Mouse (Mus musculus): Measurements from ENCODE around the gene Osr1. TPM values are rescaled to one million over a fixed set of nuclear protein-coding genes. Genes with fewer than 3 reads are reported as not detected.

The Osr1 gene
- polyA plus RNA-seq, 1 experiment from 2014 or later = 46.8 TPM

- peak overlapping the region; percentile 67; the same call in 1 of the 2 replicates for H3K4me2 ChIP-seq (ENCODE audit: low read depth, low read length)
- H3K36me3 ChIP-seq (replicated peaks; ENCODE audit: control insufficient read depth, insufficient read depth, low read depth, low read length) = no peaks in the 10 kb centered on the region
- ATAC-seq (replicated peaks; ENCODE audit: insufficient number of reproducible peaks, low FRiP score, low TSS enrichment, low read depth) (no peak), DNase-seq (ENCODE audit: low spot score) (peak; percentile 34)
- 3% methylated on average over 21 of the region's 21 CpGs for WGBS
- peaks cover 6% of the 10 kb centered on the region for H3K4me1 ChIP-seq (ENCODE audit: control insufficient read depth, insufficient read depth, low read length)
- peaks cover 56% of the 10 kb centered on the region for H3K27me3 ChIP-seq (ENCODE audit: control insufficient read depth, insufficient read depth, low read length)
- no peak overlapping the region for H3K27ac ChIP-seq (replicated peaks; ENCODE audit: low read depth, low read length)
- peak overlapping the region; percentile 59 for H3K4me3 ChIP-seq (ENCODE audit: low read depth, low read length)
- H3K9ac ChIP-seq (replicated peaks; ENCODE audit: low read length) = peak overlapping the region; percentile 70
- H3K9me3 ChIP-seq (replicated peaks; ENCODE audit: control insufficient read depth, low read length) = no peaks in the 10 kb centered on the region
These were observed 5.5 kb downstream of the Osr1 start for GRCm38 (mm10) chr12:9575158-9576042.

- WGBS = 1% methylated on average over 18 of the region's 18 CpGs
- Histone ChIP-seq H3K4me1 (ENCODE audit: control insufficient read depth, insufficient read depth, low read length) (peaks cover 8% of the 10 kb centered on the region), H3K4me2 (ENCODE audit: low read depth, low read length) (peak overlapping the region; percentile 49), H3K27me3 (ENCODE audit: control insufficient read depth, insufficient read depth, low read length) (peaks cover 57% of the 10 kb centered on the region), H3K4me3 (ENCODE audit: low read depth, low read length) (peak overlapping the region; percentile 59), H3K9me3 (replicated peaks; ENCODE audit: control insufficient read depth, low read length) (no peaks in the 10 kb centered on the region), H3K9ac (replicated peaks; ENCODE audit: low read length) (peak overlapping the region; percentile 70), H3K36me3 (replicated peaks; ENCODE audit: control insufficient read depth, insufficient read depth, low read depth, low read length) (no peaks in the 10 kb centered on the region), H3K27ac (replicated peaks; ENCODE audit: low read depth, low read length) (no peak overlapping the region)
- DNase-seq (ENCODE audit: low spot score) (no peak), ATAC-seq (replicated peaks; ENCODE audit: insufficient number of reproducible peaks, low FRiP score, low TSS enrichment, low read depth) (no peak)
These were observed 6.2 kb downstream of the Osr1 start for GRCm38 (mm10) chr12:9576043-9576538.

DNA sequence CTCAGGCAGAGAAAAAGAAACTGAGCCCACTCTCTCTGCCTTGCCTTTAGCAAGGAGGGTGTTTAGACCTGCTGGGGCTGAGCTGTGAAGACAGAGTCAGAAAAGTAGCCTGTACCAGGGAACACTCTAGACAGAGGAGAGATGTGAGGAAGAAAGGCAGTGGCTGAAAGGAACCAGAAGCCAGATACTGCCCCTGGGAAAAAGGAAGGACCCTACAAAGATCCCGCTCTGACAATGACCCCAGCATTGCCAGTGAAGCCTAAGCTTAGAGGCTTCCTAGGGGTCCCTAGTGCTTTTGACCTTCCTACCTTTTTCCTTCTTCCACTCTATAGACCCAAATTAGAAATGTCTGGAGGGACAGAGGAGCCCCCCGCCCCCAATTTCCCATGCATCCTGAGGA, 7.7 kb downstream of the Osr1 start:
- Histone ChIP-seq H3K4me2 (ENCODE audit: low read depth, low read length) (peak overlapping the region; percentile 49), H3K27ac (replicated peaks; ENCODE audit: low read depth, low read length) (no peak overlapping the region), H3K9me3 (replicated peaks; ENCODE audit: control insufficient read depth, low read length) (no peaks in the 10 kb centered on the region), H3K36me3 (replicated peaks; ENCODE audit: control insufficient read depth, insufficient read depth, low read depth, low read length) (no peaks in the 10 kb centered on the region), H3K4me1 (ENCODE audit: control insufficient read depth, insufficient read depth, low read length) (peaks cover 8% of the 10 kb centered on the region), H3K27me3 (ENCODE audit: control insufficient read depth, insufficient read depth, low read length) (peaks cover 52% of the 10 kb centered on the region), H3K9ac (replicated peaks; ENCODE audit: low read length) (peak overlapping the region; percentile 30), H3K4me3 (ENCODE audit: low read depth, low read length) (peak overlapping the region; percentile 59)
- DNase-seq (ENCODE audit: low spot score) (no peak), ATAC-seq (replicated peaks; ENCODE audit: insufficient number of reproducible peaks, low FRiP score, low TSS enrichment, low read depth) (no peak)
- WGBS = 19% methylated on average over 2 of the region's 2 CpGs

- Histone ChIP-seq H3K36me3 (replicated peaks; ENCODE audit: control insufficient read depth, insufficient read depth, low read depth, low read length) (no peaks in the 10 kb centered on the region), H3K27me3 (ENCODE audit: control insufficient read depth, insufficient read depth, low read length) (peaks cover 50% of the 10 kb centered on the region), H3K27ac (replicated peaks; ENCODE audit: low read depth, low read length) (no peak overlapping the region), H3K9ac (replicated peaks; ENCODE audit: low read length) (no peak overlapping the region), H3K9me3 (replicated peaks; ENCODE audit: control insufficient read depth, low read length) (no peaks in the 10 kb centered on the region), H3K4me1 (ENCODE audit: control insufficient read depth, insufficient read depth, low read length) (peaks cover 8% of the 10 kb centered on the region), H3K4me3 (ENCODE audit: low read depth, low read length) (0 out of 2 replicates have a peak overlapping the region, but pooled peaks have one; percentile 2), H3K4me2 (ENCODE audit: low read depth, low read length) (0 out of 2 replicates have a peak overlapping the region, but pooled peaks have one; percentile 38)
- DNase-seq (ENCODE audit: low spot score) (no peak), ATAC-seq (replicated peaks; ENCODE audit: insufficient number of reproducible peaks, low FRiP score, low TSS enrichment, low read depth) (no peak)
- WGBS = 13% methylated on average over 4 of the region's 4 CpGs
These were observed 8.7 kb downstream of the Osr1 start for GRCm38 (mm10) chr12:9578591-9578990.

DNA sequence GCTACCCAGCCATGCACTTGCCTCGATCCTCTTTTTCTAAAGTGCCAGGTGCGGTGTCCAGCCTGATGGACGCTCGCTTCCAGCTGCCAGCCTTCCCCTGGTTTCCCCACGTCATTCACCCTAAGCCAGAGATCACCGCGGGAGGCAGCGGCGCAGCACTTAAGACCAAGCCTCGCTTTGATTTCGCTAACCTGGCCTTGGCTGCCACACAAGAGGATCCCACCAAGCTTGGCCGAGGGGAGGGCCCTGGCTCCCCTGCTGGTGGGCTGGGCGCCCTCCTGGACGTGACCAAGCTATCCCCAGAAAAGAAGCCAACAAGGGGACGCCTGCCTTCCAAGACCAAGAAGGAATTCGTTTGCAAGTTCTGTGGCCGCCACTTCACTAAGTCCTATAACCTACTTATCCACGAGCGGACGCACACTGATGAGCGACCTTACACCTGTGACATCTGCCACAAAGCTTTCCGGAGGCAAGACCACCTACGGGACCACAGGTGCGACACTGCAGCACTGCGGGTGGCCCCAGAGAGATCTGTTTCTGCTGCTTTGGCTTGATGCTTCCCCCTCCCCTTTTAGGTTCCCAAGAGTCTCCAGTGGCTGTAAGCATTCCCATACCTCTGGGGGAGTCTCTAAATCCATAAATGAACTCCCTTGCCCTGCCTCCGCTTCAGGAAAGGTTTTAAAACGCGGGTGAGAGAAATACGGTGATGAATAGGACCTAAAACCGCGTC, 9.6 kb downstream of the Osr1 start:
- no peak overlapping the region; the same call in 1 of the 2 replicates for H3K9ac ChIP-seq (replicated peaks; ENCODE audit: low read length)
- 2% methylated on average over 31 of the region's 31 CpGs for WGBS
- peaks cover 51% of the 10 kb centered on the region for H3K27me3 ChIP-seq (ENCODE audit: control insufficient read depth, insufficient read depth, low read length)

GRCm38 (mm10) chr12:9580041-9580905, 10.4 kb downstream of the Osr1 start:
- Histone ChIP-seq H3K27me3 (ENCODE audit: control insufficient read depth, insufficient read depth, low read length) (peaks cover 51% of the 10 kb centered on the region), H3K4me3 (ENCODE audit: low read depth, low read length) (peak overlapping the region; percentile 20), H3K27ac (replicated peaks; ENCODE audit: low read depth, low read length) (no peak overlapping the region), H3K4me1 (ENCODE audit: control insufficient read depth, insufficient read depth, low read length) (peaks cover 8% of the 10 kb centered on the region), H3K9ac (replicated peaks; ENCODE audit: low read length) (peak overlapping the region; percentile 18; the same call in 1 of the 2 replicates), H3K36me3 (replicated peaks; ENCODE audit: control insufficient read depth, insufficient read depth, low read depth, low read length) (no peaks in the 10 kb centered on the region), H3K4me2 (ENCODE audit: low read depth, low read length) (peak overlapping the region; percentile 38), H3K9me3 (replicated peaks; ENCODE audit: control insufficient read depth, low read length) (no peaks in the 10 kb centered on the region)
- 2% methylated on average over 33 of the region's 33 CpGs for WGBS
- peak; percentile 29 for DNase-seq (ENCODE audit: low spot score)
- ATAC-seq (replicated peaks; ENCODE audit: insufficient number of reproducible peaks, low FRiP score, low TSS enrichment, low read depth) = no peak

More for the DNA sequence above, 9.6 kb downstream of the Osr1 start:
- no peak for ATAC-seq (replicated peaks; ENCODE audit: insufficient number of reproducible peaks, low FRiP score, low TSS enrichment, low read depth)
- DNase-seq (ENCODE audit: low spot score) = peak; percentile 33
- no peaks in the 10 kb centered on the region for H3K36me3 ChIP-seq (replicated peaks; ENCODE audit: control insufficient read depth, insufficient read depth, low read depth, low read length)
- H3K27ac ChIP-seq (replicated peaks; ENCODE audit: low read depth, low read length) = no peak overlapping the region
- H3K4me3 ChIP-seq (ENCODE audit: low read depth, low read length) = peak overlapping the region; percentile 20
- H3K4me1 ChIP-seq (ENCODE audit: control insufficient read depth, insufficient read depth, low read length) = peaks cover 8% of the 10 kb centered on the region
- no peaks in the 10 kb centered on the region for H3K9me3 ChIP-seq (replicated peaks; ENCODE audit: control insufficient read depth, low read length)
- peak overlapping the region; percentile 38 for H3K4me2 ChIP-seq (ENCODE audit: low read depth, low read length)

GRCm38 (mm10) chr12:9581011-9581410, 11.1 kb downstream of the Osr1 start:
- peak overlapping the region; percentile 10; the same call in 1 of the 2 replicates for H3K9ac ChIP-seq (replicated peaks; ENCODE audit: low read length)
- no peaks in the 10 kb centered on the region for H3K9me3 ChIP-seq (replicated peaks; ENCODE audit: control insufficient read depth, low read length)
- H3K4me3 ChIP-seq (ENCODE audit: low read depth, low read length) = peak overlapping the region; percentile 16
- no peaks in the 10 kb centered on the region for H3K36me3 ChIP-seq (replicated peaks; ENCODE audit: control insufficient read depth, insufficient read depth, low read depth, low read length)
- peaks cover 51% of the 10 kb centered on the region for H3K27me3 ChIP-seq (ENCODE audit: control insufficient read depth, insufficient read depth, low read length)
- 1% methylated on average over 30 of the region's 30 CpGs for WGBS
- ATAC-seq (replicated peaks; ENCODE audit: insufficient number of reproducible peaks, low FRiP score, low TSS enrichment, low read depth) (no peak), DNase-seq (ENCODE audit: low spot score) (peak; percentile 43)
- peaks cover 8% of the 10 kb centered on the region for H3K4me1 ChIP-seq (ENCODE audit: control insufficient read depth, insufficient read depth, low read length)
- H3K4me2 ChIP-seq (ENCODE audit: low read depth, low read length) = peak overlapping the region; percentile 19
- H3K27ac ChIP-seq (replicated peaks; ENCODE audit: low read depth, low read length) = no peak overlapping the region

Data from embryonic facial prominence, embryonic 11.5 days (tissue).